Mouse (Mus musculus) erythroblast, embryonic 14.5 days (primary cell): ENCODE measurements around the gene Clptm1l. TPM values are rescaled to one million over a fixed set of nuclear protein-coding genes. Genes with fewer than 3 reads are reported as not detected.

Experiments used
- H3K27me3 ChIP-seq: 2 replicates; pipeline ENCODE4 v1.6.1; 2012; ENCODE audit warnings: inconsistent platforms; ENCODE audit not compliant: control insufficient read depth
- H3K36me3 ChIP-seq: 2 replicates; pipeline ENCODE4 v1.6.1; 2012; ENCODE audit warnings: mild to moderate bottlenecking, inconsistent platforms; ENCODE audit not compliant: control insufficient read depth
- H3K4me1 ChIP-seq: 2 replicates; pipeline ENCODE4 v1.6.1; 2012; ENCODE audit warnings: inconsistent platforms; ENCODE audit not compliant: control insufficient read depth
- H3K4me3 ChIP-seq: replicated peaks from 2 replicates; pipeline ENCODE3; 2012; ENCODE audit warnings: moderate library complexity, mild to moderate bottlenecking, inconsistent platforms
- H3K9me3 ChIP-seq: 2 replicates; pipeline ENCODE4 v1.6.1; 2012; ENCODE audit warnings: low read length, inconsistent platforms, mixed read lengths; ENCODE audit not compliant: control insufficient read depth
- GATA1 ChIP-seq: IDR thresholded peaks from 2 replicates; pipeline ENCODE4 v1.6.1; 2012; ENCODE audit warnings: low read length, inconsistent platforms, mixed read lengths
- TAL1 ChIP-seq: IDR thresholded peaks from 3 replicates; pipeline ENCODE4 v1.6.1; 2012; ENCODE audit warnings: low read length, inconsistent platforms, mixed read lengths
- polyA plus RNA-seq: library from polyadenylated mRNA; stranded (reverse); fragments of >175 nt; gene quantifications from 2 replicates; pipeline ENCODE4 v1.2.3, GENCODE M21; 2012

Clptm1l gene
- polyA plus RNA-seq, 1 experiment: 3.7 TPM

- TF ChIP-seq TAL1 (no peak), GATA1 (no peak)
- Histone ChIP-seq H3K9me3 (no peaks in the 10 kb centered on the region), H3K27me3 (peaks cover 4% of the 10 kb centered on the region), H3K4me1 (peaks cover 29% of the 10 kb centered on the region), H3K4me3 (peak overlapping the region; percentile 91), H3K36me3 (peaks cover 45% of the 10 kb centered on the region)
Observed at GRCm38 (mm10) chr13:73604156-73604957, 551 bp downstream of the Clptm1l start.

- TF ChIP-seq TAL1: no peak
- TF ChIP-seq GATA1: no peak
- Histone ChIP-seq H3K9me3 (no peaks in the 10 kb centered on the region), H3K4me3 (no peak overlapping the region), H3K27me3 (no peaks in the 10 kb centered on the region), H3K4me1 (no peaks in the 10 kb centered on the region), H3K36me3 (peaks cover 86% of the 10 kb centered on the region)
Observed at GRCm38 (mm10) chr13:73618406-73618805, 14.6 kb downstream of the Clptm1l start.

- TF ChIP-seq GATA1 (no peak), TAL1 (no peak)
- no peaks in the 10 kb centered on the region for H3K9me3 ChIP-seq
- H3K4me1 ChIP-seq: no peaks in the 10 kb centered on the region
- H3K27me3 ChIP-seq: no peaks in the 10 kb centered on the region
- peaks cover 63% of the 10 kb centered on the region for H3K36me3 ChIP-seq
- H3K4me3 ChIP-seq: no peak overlapping the region
Observed at GRCm38 (mm10) chr13:73620637-73621036, 16.8 kb downstream of the Clptm1l start.

GRCm38 (mm10) chr13:73626410-73626744 lies 22.6 kb downstream of the Clptm1l start:
- Histone ChIP-seq H3K36me3 (peaks cover 10% of the 10 kb centered on the region), H3K4me3 (peak overlapping the region; percentile 54), H3K9me3 (no peaks in the 10 kb centered on the region), H3K27me3 (peaks cover 8% of the 10 kb centered on the region), H3K4me1 (peaks cover 10% of the 10 kb centered on the region)
- TF ChIP-seq GATA1: no peak
- TF ChIP-seq TAL1: no peak

GRCm38 (mm10) chr13:73626745-73627549 lies 23.1 kb downstream of the Clptm1l start, which contains the start of gene Tert:
Gene Tert (plus strand): TSS chr13:73626911.
- H3K27me3 ChIP-seq: peaks cover 8% of the 10 kb centered on the region

GRCm38 (mm10) chr13:73628586-73629113 lies 24.8 kb downstream of the Clptm1l start:
- Histone ChIP-seq H3K4me1 (peaks cover 10% of the 10 kb centered on the region), H3K27me3 (peaks cover 8% of the 10 kb centered on the region), H3K4me3 (no peak overlapping the region), H3K9me3 (no peaks in the 10 kb centered on the region), H3K36me3 (no peaks in the 10 kb centered on the region)
- TF ChIP-seq GATA1 (no peak), TAL1 (no peak)

More at GRCm38 (mm10) chr13:73626745-73627549, 23.1 kb downstream of the Clptm1l start, which contains the start of gene Tert:
- Histone ChIP-seq H3K4me1 (peaks cover 10% of the 10 kb centered on the region), H3K9me3 (no peaks in the 10 kb centered on the region), H3K4me3 (peak within 1 kb of the TSS; percentile 54), H3K36me3 (peaks cover 4% of the 10 kb centered on the region)
- TF ChIP-seq TAL1: no peak

GRCm38 (mm10) chr13:73631837-73632236 lies 28.0 kb downstream of the Clptm1l start:
- TF ChIP-seq TAL1 (no peak), GATA1 (no peak)
- no peaks in the 10 kb centered on the region for H3K9me3 ChIP-seq
- H3K4me1 ChIP-seq: peaks cover 7% of the 10 kb centered on the region
- H3K27me3 ChIP-seq: peaks cover 6% of the 10 kb centered on the region
- H3K4me3 ChIP-seq: no peak overlapping the region
- no peaks in the 10 kb centered on the region; the same call in 1 of the 2 replicates for H3K36me3 ChIP-seq

GRCm38 (mm10) chr13:73637826-73638225 lies 34.0 kb downstream of the Clptm1l start:
- TF ChIP-seq TAL1 (no peak), GATA1 (no peak)
- Histone ChIP-seq H3K27me3 (no peaks in the 10 kb centered on the region), H3K36me3 (no peaks in the 10 kb centered on the region; the same call in 1 of the 2 replicates), H3K4me1 (peaks cover 7% of the 10 kb centered on the region), H3K4me3 (no peak overlapping the region), H3K9me3 (no peaks in the 10 kb centered on the region)

- H3K4me3 ChIP-seq: no peak overlapping the region
- H3K36me3 ChIP-seq: no peaks in the 10 kb centered on the region; the same call in 1 of the 2 replicates
- H3K9me3 ChIP-seq: no peaks in the 10 kb centered on the region
- TF ChIP-seq TAL1 (no peak), GATA1 (no peak)
- peaks cover 7% of the 10 kb centered on the region for H3K4me1 ChIP-seq
- no peaks in the 10 kb centered on the region for H3K27me3 ChIP-seq
Observed at GRCm38 (mm10) chr13:73641296-73641695, 37.5 kb downstream of the Clptm1l start.
